Mouse (Mus musculus) ES-CJ7 (cell line): ENCODE data around the gene Pitpnm3.

Experiments
- DNase-seq: peaks from one replicate; pipeline ENCODE4 v3.0.0; 2011; ENCODE audit warnings: low read depth, low spot score

Gene Pitpnm3

DNA sequence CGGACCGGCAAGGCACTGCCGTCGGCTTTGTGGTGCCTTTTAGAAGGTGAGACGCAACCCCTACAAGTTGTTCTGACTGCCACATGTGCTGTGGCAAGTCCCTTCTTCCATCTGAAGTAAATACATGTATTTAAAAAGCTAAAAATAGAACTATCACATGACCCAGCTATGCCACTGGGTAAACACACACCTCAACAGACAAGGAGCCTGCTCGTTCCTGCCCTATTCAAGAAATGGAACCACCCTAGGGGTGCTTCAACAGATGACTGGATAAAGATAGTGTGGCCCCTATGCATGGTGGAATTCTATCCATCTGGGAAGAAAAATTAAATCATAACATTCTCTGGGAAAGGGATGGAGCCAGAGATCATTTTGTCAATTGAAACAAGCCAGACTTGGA lies 112.8 kb downstream of the Pitpnm3 start:
- no peak for DNase-seq

DNA sequence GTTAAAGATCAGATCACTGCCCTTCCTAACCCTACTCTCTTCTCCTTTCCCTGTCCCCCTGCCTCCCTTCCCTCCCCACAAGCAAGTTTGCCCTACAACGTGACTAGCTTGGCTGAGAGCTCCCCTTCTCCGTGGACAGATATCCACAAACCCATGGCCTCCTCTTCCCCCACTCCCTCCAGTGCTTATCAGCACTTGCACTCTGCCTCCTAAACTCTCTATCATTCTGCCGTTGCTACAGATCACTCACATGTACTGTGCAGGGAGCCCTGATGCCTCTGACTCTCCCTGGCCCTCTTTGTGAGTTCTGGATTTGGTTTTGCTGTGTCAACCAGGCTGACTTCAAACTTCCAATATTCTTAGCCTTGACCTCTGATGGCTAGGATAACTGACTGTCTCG lies 114.6 kb downstream of the Pitpnm3 start:
- no peak for DNase-seq

- DNase-seq, result no peak
Observed at GRCm38 (mm10) chr11:72017253-72017601, 118.4 kb downstream of the Pitpnm3 start.

DNA sequence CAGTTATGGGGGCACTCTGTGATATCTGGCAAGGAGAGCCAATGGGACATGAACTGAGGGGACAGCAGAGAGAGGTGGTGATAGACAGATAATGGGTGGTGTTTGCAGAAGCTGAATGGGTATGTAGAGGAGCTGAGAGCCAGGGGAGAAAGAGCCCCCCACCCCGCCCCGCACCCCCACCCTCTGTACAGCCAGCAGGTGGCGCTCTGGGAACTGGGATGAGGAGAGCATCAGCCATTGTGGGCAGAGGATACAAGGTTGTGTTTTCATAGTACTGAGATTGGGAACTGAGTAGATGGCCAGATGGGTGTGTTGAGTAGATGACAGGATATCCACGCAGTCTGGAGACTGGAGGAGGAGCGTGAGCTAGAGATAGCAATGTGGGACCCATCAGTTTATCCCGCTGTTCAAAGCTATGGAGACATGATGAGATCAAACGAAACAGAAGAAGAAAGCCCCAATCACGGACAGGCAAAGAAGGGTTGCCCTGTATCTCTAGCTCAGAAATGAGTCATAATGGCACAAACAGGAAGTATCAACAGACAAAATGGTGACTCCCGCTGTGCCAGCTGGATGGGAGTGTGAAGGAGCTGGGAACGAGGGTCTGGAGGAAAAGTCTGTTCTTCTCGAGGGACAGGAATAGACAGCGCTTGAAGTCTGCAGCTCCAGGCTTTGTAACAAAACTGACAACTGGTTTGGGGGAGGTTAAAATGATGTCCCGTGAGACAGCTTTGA lies 118.9 kb downstream of the Pitpnm3 start:
- DNase-seq, result no peak

DNA sequence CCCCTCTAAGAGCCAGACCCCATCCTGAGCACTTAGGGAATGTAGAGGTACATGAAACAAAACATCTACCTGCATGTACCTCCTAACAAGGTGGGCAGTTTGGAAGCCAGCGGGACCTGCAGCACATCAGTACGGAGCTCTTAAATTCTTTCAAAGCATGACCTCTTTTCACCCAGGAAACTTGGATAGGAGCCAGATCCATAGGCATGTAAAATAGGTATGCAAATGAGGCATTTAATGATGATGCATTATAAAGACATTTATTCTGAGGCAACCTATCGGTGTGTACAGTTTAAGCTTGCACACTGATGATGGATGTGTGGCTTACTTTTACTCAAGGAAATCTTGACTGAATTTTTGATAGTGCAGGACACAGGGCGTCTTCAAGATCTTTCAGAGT lies 120.9 kb downstream of the Pitpnm3 start:
- DNase-seq, result no peak

GRCm38 (mm10) chr11:72011955-72012354 lies 123.6 kb downstream of the Pitpnm3 start:
- DNase-seq, result no peak

- no peak for DNase-seq
Observed at GRCm38 (mm10) chr11:72010940-72011722, 124.4 kb downstream of the Pitpnm3 start.

DNA sequence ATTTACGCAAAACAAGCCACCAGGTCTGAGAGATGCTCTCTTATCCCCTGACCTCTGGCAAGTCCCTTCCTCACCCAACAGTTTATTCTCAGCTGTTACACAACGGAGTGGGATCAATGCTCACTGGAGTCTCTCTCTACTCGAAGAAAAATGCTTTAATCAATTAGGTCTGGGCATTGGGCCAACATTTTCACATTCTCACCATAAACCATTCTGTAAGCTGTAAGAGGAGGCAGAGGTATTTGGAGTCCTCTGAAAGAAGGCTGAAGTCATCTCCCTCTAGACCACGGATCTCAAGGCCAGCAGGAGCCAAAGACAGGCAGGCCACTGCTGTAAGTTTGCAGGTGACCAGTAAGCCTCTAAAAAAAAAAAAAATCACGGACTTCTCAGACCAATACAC lies 125.2 kb downstream of the Pitpnm3 start:
- DNase-seq, result no peak

- DNase-seq, result no peak
Observed at GRCm38 (mm10) chr11:72005547-72005946, 130.0 kb downstream of the Pitpnm3 start.

- no peak for DNase-seq
Observed at GRCm38 (mm10) chr11:72003171-72003570, 132.4 kb downstream of the Pitpnm3 start.

GRCm38 (mm10) chr11:72002138-72002853 lies 133.3 kb downstream of the Pitpnm3 start:
- peak; percentile 58 for DNase-seq

DNA sequence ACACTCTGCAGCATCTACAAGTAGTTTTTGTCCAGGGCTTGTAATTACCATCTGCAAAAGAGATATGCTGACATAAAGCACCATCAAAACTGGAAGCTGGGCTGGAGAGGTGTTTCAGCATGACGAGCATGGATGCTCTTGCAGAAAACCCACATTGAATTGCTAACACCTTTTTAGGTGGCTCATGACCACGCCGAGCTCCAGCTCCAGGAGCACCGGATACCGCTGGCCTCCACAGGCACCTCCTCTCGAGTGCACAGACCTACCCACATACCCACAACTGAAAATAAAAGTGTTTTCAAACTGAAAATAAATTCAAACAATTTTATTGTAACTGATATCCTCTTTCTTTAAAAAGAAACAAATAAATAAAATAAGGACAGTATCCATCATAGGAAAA lies 135.4 kb downstream of the Pitpnm3 start:
- no peak for DNase-seq
